Mouse (Mus musculus): ENCODE results near the gene Zfp184. TPM values are rescaled to one million over a fixed set of nuclear protein-coding genes. Genes with fewer than 3 reads are reported as not detected.

The Zfp184 gene
- total and polyA plus RNA-seq, 3 experiments: 0.42 to 1.0 TPM; not detected in 1

- H3K9me3 ChIP-seq (replicated peaks; ENCODE audit: insufficient read depth, low read length): no peaks in the 10 kb centered on the region
- DNase-seq (ENCODE audit: low read depth, low spot score): peak; percentile 81
- H3K4me3 ChIP-seq (ENCODE audit: control insufficient read depth in 1 of 2, insufficient read depth in 1 of 2, low read depth in 2 of 2, low read length in 2 of 2): peak overlapping the region; percentile 20 to 49
These were observed 9.7 kb upstream of the Zfp184 start for GRCm38 (mm10) chr13:21934982-21935791.

GRCm38 (mm10) chr13:21935833-21936232 is 9.1 kb upstream of the Zfp184 start:
- no peaks in the 10 kb centered on the region for H3K79me2 ChIP-seq (ENCODE audit: control insufficient read depth, insufficient read depth, low read length, poor library complexity)
- H3K4me3 ChIP-seq (ENCODE audit: control insufficient read depth in 1 of 2, insufficient read depth in 1 of 2, low read depth in 2 of 2, low read length in 2 of 2): peak overlapping the region; percentile 52 to 64
- TF ChIP-seq POLR2AphosphoS2 (IDR thresholded peaks at IDR 0.05; ENCODE audit: low read length) (no peak), EP300 (IDR thresholded peaks at IDR 0.05; ENCODE audit: low read depth in 1 of 2, low read length in 2 of 2) (no peak)
- no peak overlapping the region for H3K27ac ChIP-seq (ENCODE audit: control insufficient read depth, low read depth, low read length)
- H3K9me3 ChIP-seq (replicated peaks; ENCODE audit: insufficient read depth, low read length): no peaks in the 10 kb centered on the region
- H3K27me3 ChIP-seq (ENCODE audit: control insufficient read depth in 1 of 2, insufficient read depth in 2 of 2, low read length in 2 of 2): no peaks in the 10 kb centered on the region
- peak; percentile 76 for DNase-seq (ENCODE audit: low read depth, low spot score)
- peaks cover 0 to 9% of the 10 kb centered on the region in 2 experiments; a peak in 2 of 4 replicates for H3K36me3 ChIP-seq (ENCODE audit: control insufficient read depth in 1 of 2, insufficient read depth in 2 of 2, low read length in 2 of 2)
- H3K4me1 ChIP-seq (ENCODE audit: control insufficient read depth in 1 of 2, insufficient read depth in 2 of 2, low read length in 2 of 2): no peaks in the 10 kb centered on the region; a peak in 1 of 4 replicates
- peak overlapping the region; percentile 46 for H3K9ac ChIP-seq (ENCODE audit: control insufficient read depth, low read depth, low read length, poor library complexity, severe bottlenecking)

More at GRCm38 (mm10) chr13:21934982-21935791, 9.7 kb upstream of the Zfp184 start:
- Histone ChIP-seq H3K36me3 (ENCODE audit: control insufficient read depth in 1 of 2, insufficient read depth in 2 of 2, low read length in 2 of 2) (peaks cover 0 to 9% of the 10 kb centered on the region in 2 experiments; a peak in 2 of 4 replicates), H3K9ac (ENCODE audit: control insufficient read depth, low read depth, low read length, poor library complexity, severe bottlenecking) (peak overlapping the region; percentile 58), H3K79me2 (ENCODE audit: control insufficient read depth, insufficient read depth, low read length, poor library complexity) (no peaks in the 10 kb centered on the region), H3K27me3 (ENCODE audit: control insufficient read depth in 1 of 2, insufficient read depth in 2 of 2, low read length in 2 of 2) (no peaks in the 10 kb centered on the region), H3K4me1 (ENCODE audit: control insufficient read depth in 1 of 2, insufficient read depth in 2 of 2, low read length in 2 of 2) (no peaks in the 10 kb centered on the region; a peak in 1 of 4 replicates), H3K27ac (ENCODE audit: control insufficient read depth, low read depth, low read length) (no peak overlapping the region)
- TF ChIP-seq TBP (IDR thresholded peaks at IDR 0.05; ENCODE audit: low read depth, low read length): peak; percentile 99
- TF ChIP-seq POLR2AphosphoS5 (IDR thresholded peaks at IDR 0.05; ENCODE audit: borderline replicate concordance, low read depth, low read length): no peak

- H3K4me1 ChIP-seq (ENCODE audit: control insufficient read depth in 1 of 2, insufficient read depth in 2 of 2, low read length in 2 of 2): no peaks in the 10 kb centered on the region; a peak in 1 of 4 replicates
- no peak overlapping the region for H3K27ac ChIP-seq (ENCODE audit: control insufficient read depth, low read depth, low read length)
- H3K36me3 ChIP-seq (ENCODE audit: control insufficient read depth in 1 of 2, insufficient read depth in 2 of 2, low read length in 2 of 2): peaks cover 0 to 9% of the 10 kb centered on the region in 2 experiments; a peak in 2 of 4 replicates
- H3K9me3 ChIP-seq (replicated peaks; ENCODE audit: insufficient read depth, low read length): no peaks in the 10 kb centered on the region
- DNase-seq (ENCODE audit: low read depth, low spot score): peak; percentile 94
- TF ChIP-seq TBP (IDR thresholded peaks at IDR 0.05; ENCODE audit: low read depth, low read length): peak; percentile 100
- no peak for TF ChIP-seq SMC3 (IDR thresholded peaks at IDR 0.05; ENCODE audit: low read depth, low read length)
- TF ChIP-seq HCFC1 (IDR thresholded peaks at IDR 0.05; ENCODE audit: low read depth, low read length): no peak
- no peak for TF ChIP-seq GABPA (IDR thresholded peaks at IDR 0.05; ENCODE audit: low read depth, low read length)
- 0 out of 2 replicates have a peak, but pooled peaks have one; percentile 2 for TF ChIP-seq GATA1 (IDR thresholded peaks at IDR 0.05; ENCODE audit: low read depth, low read length)
- H3K27me3 ChIP-seq (ENCODE audit: control insufficient read depth in 1 of 2, insufficient read depth in 2 of 2, low read length in 2 of 2): no peaks in the 10 kb centered on the region
- H3K4me3 ChIP-seq (ENCODE audit: control insufficient read depth in 1 of 2, insufficient read depth in 1 of 2, low read depth in 2 of 2, low read length in 2 of 2): peak overlapping the region; percentile 52 to 76
- no peaks in the 10 kb centered on the region for H3K79me2 ChIP-seq (ENCODE audit: control insufficient read depth, insufficient read depth, low read length, poor library complexity)
- peak overlapping the region; percentile 46 for H3K9ac ChIP-seq (ENCODE audit: control insufficient read depth, low read depth, low read length, poor library complexity, severe bottlenecking)
These were observed 7.9 kb upstream of the Zfp184 start for GRCm38 (mm10) chr13:21936968-21937367.
